Mouse (Mus musculus) forebrain, embryonic 15.5 days (tissue): ENCODE data around the gene Dxo. TPM values are rescaled to one million over a fixed set of nuclear protein-coding genes. Genes with fewer than 3 reads are reported as not detected.

ENCODE experiments used
- ATAC-seq: fragments of 200-750 bp; cut with Nextera tagmentation; replicated peaks from 2 replicates; pipeline ENCODE4 v1.8.0; 2017; ENCODE audit warnings: mild to moderate bottlenecking, moderate TSS enrichment, moderate library complexity
- H3K27ac ChIP-seq: fragments of 300-500 bp; sonication (generic); replicated peaks from 2 replicates; pipeline ENCODE4 v1.5.1; 2015; ENCODE audit warnings: mild to moderate bottlenecking, inconsistent platforms
- H3K27me3 ChIP-seq: fragments of 300-500 bp; sonication (generic); 2 replicates; pipeline ENCODE4 v1.6.1; 2015; ENCODE audit warnings: inconsistent platforms
- H3K36me3 ChIP-seq: fragments of 300-500 bp; sonication (generic); 2 replicates; pipeline ENCODE4 v1.6.1; 2015; ENCODE audit warnings: mild to moderate bottlenecking, inconsistent platforms
- H3K4me1 ChIP-seq: fragments of 300-500 bp; sonication (generic); 2 replicates; pipeline ENCODE4 v1.6.1; 2015; ENCODE audit warnings: inconsistent platforms
- H3K4me2 ChIP-seq: fragments of 300-500 bp; sonication (generic); replicated peaks from 2 replicates; pipeline ENCODE4 v1.6.1; 2015; ENCODE audit warnings: mild to moderate bottlenecking, inconsistent platforms
- H3K4me3 ChIP-seq: fragments of 300-500 bp; sonication (generic); 2 replicates; pipeline ENCODE4 v1.5.1; 2015; ENCODE audit warnings: mild to moderate bottlenecking, inconsistent platforms
- H3K9ac ChIP-seq: fragments of 300-500 bp; sonication (generic); replicated peaks from 2 replicates; pipeline ENCODE4 v1.6.1; 2015; ENCODE audit warnings: mild to moderate bottlenecking, inconsistent platforms
- H3K9me3 ChIP-seq: fragments of 300-500 bp; sonication (generic); 2 replicates; pipeline ENCODE4 v1.6.1; 2016; ENCODE audit warnings: inconsistent platforms
- WGBS: fragments of 180-500 bp; shearing (Covaris S2); methylation state at CpG from one replicate; pipeline ENCODE4 v1.1.7; 2015; ENCODE audit warnings: mixed read lengths; 5-methylcytosine and 5-hydroxymethylcytosine counted together
- polyA plus RNA-seq: library from polyadenylated mRNA; unstranded; fragments of >200 nt; fragmentation: Nextera tagmentation; extraction: Ambion mirVana; gene quantifications from 2 replicates; pipeline ENCODE4 v1.2.1, GENCODE M21; 2015

Dxo gene
- polyA plus RNA-seq, 1 experiment from 2014 or later, result 75.2 TPM

- no peak overlapping the region for H3K4me2 ChIP-seq
- no peak for ATAC-seq
- H3K36me3 ChIP-seq, result peaks cover 7% of the 10 kb centered on the region; the same call in 1 of the 2 replicates
- H3K4me3 ChIP-seq, result no peak overlapping the region
- H3K9ac ChIP-seq, result no peak overlapping the region
- no peaks in the 10 kb centered on the region for H3K4me1 ChIP-seq
- H3K27me3 ChIP-seq, result no peaks in the 10 kb centered on the region
- no peak overlapping the region for H3K27ac ChIP-seq
- no peaks in the 10 kb centered on the region for H3K9me3 ChIP-seq
- whole genome bisulfite sequencing, result 72% methylated on average over 13 of the region's 13 CpGs
These were observed 25.0 kb downstream of the Dxo start for GRCm38 (mm10) chr17:34861704-34862415.

DNA sequence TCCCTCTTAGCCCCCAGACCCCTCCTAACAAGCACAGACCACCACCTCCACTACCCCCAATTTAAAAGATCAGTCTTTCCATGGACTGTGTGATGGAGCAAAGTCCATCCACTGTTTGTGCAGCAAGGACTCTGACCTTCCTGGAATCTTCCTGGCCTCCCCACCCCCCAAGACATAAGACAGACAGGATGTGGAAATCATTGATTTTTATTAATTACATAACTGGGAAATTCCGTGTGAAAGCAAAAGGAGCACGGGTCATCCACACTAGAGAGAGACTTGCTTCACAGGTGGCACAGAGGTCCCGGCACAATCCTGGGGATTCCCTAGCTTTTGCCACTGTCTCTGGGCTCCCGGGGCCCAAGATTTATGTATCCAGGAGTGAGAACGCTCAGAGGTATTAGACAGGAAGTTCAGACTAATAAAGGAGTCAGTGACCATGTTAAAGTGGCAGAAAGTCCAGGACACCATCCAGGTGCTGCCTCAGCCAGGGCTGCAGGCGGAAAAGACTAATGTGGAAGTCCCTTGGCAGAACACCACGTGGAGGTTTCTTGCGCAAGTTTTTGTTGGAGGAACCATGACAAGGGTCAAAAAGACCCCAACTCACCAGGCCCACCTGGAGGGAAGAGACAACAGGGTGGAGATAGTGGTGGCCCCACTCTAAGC is 25.7 kb downstream of the Dxo start, which contains the start of gene Cfb:
Gene Cfb (minus strand): TSS at position 103 of the 666 bp plus-strand sequence.
- 75% methylated on average over 8 of the region's 8 CpGs for WGBS
- H3K4me3 ChIP-seq, result no peak within 1 kb of the TSS

DNA sequence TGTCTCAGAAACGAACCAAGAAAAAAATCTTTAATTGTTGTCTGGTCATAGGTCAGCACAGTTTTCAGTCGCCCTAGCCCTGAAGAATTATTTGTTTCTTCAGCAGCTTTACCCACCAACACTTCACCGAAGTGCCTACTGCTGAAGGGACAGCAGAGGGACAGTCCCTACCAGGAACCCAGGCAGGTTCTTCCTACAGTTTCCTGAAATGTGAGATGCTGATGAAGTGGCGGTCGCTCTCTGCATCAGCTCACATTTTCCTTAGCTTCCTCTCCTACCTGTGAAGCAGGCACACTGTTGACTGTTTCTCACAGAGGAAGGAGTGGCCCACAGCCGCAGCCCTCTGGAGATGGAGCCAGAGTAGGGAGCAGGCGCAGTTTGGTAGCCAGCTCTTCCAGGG is 29.2 kb downstream of the Dxo start:
- Histone ChIP-seq H3K4me1 (no peaks in the 10 kb centered on the region), H3K27ac (no peak overlapping the region), H3K9me3 (no peaks in the 10 kb centered on the region), H3K27me3 (no peaks in the 10 kb centered on the region), H3K9ac (no peak overlapping the region), H3K4me3 (no peak overlapping the region), H3K36me3 (no peaks in the 10 kb centered on the region), H3K4me2 (no peak overlapping the region)
- 64% methylated on average over 7 of the region's 7 CpGs for WGBS
- ATAC-seq, result no peak

More for the DNA sequence above, 25.7 kb downstream of the Dxo start, which contains the start of gene Cfb:
- Histone ChIP-seq H3K9ac (no peak within 1 kb of the TSS), H3K9me3 (no peaks in the 10 kb centered on the region), H3K4me2 (no peak within 1 kb of the TSS), H3K27ac (no peak within 1 kb of the TSS), H3K36me3 (no peaks in the 10 kb centered on the region), H3K4me1 (no peaks in the 10 kb centered on the region), H3K27me3 (no peaks in the 10 kb centered on the region)
- no peak for ATAC-seq

GRCm38 (mm10) chr17:34874321-34874720 is 37.5 kb downstream of the Dxo start:
- Histone ChIP-seq H3K9me3 (no peaks in the 10 kb centered on the region), H3K4me1 (no peaks in the 10 kb centered on the region), H3K4me2 (no peak overlapping the region), H3K9ac (no peak overlapping the region), H3K4me3 (no peak overlapping the region), H3K27me3 (no peaks in the 10 kb centered on the region), H3K27ac (no peak overlapping the region), H3K36me3 (no peaks in the 10 kb centered on the region)
- no peak for ATAC-seq
- 90% methylated on average over 6 of the region's 6 CpGs for WGBS

DNA sequence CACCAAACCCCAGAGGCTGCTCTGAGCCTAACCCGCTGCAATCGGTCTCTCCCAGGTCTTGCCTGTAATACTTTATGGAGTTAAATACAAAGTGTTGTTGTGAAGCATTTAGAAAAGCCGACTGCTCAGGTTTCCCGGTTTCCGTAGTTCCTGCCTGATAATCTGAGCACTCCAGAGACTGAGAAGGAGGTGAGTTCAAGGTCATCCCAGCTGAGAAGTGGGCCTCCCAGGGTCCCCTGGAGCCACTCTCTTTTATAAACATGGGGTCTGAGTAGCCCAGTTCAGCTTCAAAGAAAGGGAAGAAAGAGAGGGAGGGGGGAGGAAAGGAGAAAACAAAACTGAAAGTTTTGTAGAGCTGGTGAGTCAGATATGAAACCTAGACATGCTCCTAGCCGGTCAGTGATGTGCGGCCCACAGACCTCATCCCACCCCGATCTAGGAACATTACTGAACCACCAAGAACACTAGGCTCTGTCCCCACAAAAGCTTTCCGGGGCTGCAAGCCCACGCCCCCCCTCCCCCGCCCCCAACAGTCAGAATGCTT is 42.6 kb downstream of the Dxo start, which contains the start of gene Zbtb12:
Gene Zbtb12 (plus strand): TSS at position 148 of the 544 bp plus-strand sequence.
- Histone ChIP-seq H3K9me3 (no peaks in the 10 kb centered on the region), H3K27ac (no peak within 1 kb of the TSS), H3K4me3 (no peak within 1 kb of the TSS), H3K4me1 (no peaks in the 10 kb centered on the region), H3K36me3 (no peaks in the 10 kb centered on the region), H3K4me2 (no peak within 1 kb of the TSS), H3K9ac (no peak within 1 kb of the TSS), H3K27me3 (no peaks in the 10 kb centered on the region)
- no peak for ATAC-seq
- 64% methylated on average over 11 of the region's 11 CpGs for WGBS

GRCm38 (mm10) chr17:34881166-34881565 is 44.3 kb downstream of the Dxo start:
- Histone ChIP-seq H3K27ac (no peak overlapping the region), H3K4me3 (no peak overlapping the region), H3K9me3 (no peaks in the 10 kb centered on the region), H3K4me2 (no peak overlapping the region), H3K36me3 (no peaks in the 10 kb centered on the region), H3K9ac (no peak overlapping the region), H3K4me1 (no peaks in the 10 kb centered on the region), H3K27me3 (no peaks in the 10 kb centered on the region)
- no peak for ATAC-seq

GRCm38 (mm10) chr17:34881683-34882310 is 45.0 kb downstream of the Dxo start, which contains the start of gene Gm20547:
Gm20547 (minus strand) TSS chr17:34882042.
- no peaks in the 10 kb centered on the region for H3K36me3 ChIP-seq
- 10% methylated on average over 15 of the region's 15 CpGs for WGBS
- no peaks in the 10 kb centered on the region for H3K27me3 ChIP-seq
- H3K4me3 ChIP-seq, result no peak within 1 kb of the TSS
- no peak within 1 kb of the TSS for H3K9ac ChIP-seq
- H3K27ac ChIP-seq, result no peak within 1 kb of the TSS
- no peak within 1 kb of the TSS for H3K4me2 ChIP-seq
- no peaks in the 10 kb centered on the region for H3K9me3 ChIP-seq
- H3K4me1 ChIP-seq, result no peaks in the 10 kb centered on the region
- no peak for ATAC-seq

DNA sequence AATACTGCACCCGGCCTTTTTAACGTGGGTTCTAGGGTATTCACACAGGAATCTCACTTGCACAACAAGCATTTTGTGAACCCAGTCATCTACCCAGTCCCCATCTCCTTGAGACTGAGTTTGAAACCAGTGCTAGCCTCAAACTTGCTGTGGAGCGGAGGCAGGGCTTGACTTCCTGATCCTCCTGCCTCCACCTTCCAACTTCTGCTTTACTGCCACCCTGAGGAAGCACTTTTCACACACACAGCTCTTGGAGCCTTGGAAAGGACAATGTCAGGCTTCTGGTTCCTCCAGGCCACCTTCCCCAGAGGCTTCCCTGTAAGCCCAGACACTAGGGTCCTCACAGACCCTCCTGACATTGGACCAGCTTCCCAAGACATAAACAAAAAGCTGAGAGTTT is 46.5 kb downstream of the Dxo start:
- Histone ChIP-seq H3K9ac (no peak overlapping the region), H3K9me3 (no peaks in the 10 kb centered on the region), H3K36me3 (no peaks in the 10 kb centered on the region), H3K4me1 (no peaks in the 10 kb centered on the region), H3K27me3 (no peaks in the 10 kb centered on the region), H3K4me2 (no peak overlapping the region), H3K4me3 (no peak overlapping the region), H3K27ac (no peak overlapping the region)
- 63% methylated on average over 3 of the region's 3 CpGs for WGBS
- no peak for ATAC-seq

DNA sequence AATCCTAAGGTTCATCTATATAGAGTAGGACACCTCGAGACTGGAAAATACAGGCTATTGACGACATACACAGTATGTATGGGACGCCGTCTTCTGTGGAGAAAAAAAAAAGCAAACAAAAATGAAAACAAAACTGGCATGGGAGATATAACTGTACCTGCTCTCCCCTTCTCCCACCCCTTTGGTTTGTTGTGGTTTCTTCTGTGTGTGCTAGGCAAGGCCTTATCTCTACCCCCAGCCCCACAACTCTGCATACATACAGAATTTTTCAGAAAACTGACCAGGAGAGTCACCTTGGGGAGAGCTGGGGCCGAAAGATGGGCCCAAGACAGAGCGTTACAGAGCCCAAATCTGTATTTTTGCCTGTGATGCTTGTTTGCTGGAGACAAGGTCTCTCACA is 47.9 kb downstream of the Dxo start:
- H3K27me3 ChIP-seq, result no peaks in the 10 kb centered on the region
- H3K9ac ChIP-seq, result no peak overlapping the region
- no peaks in the 10 kb centered on the region for H3K9me3 ChIP-seq
- H3K36me3 ChIP-seq, result no peaks in the 10 kb centered on the region
- 86% methylated on average over 6 of the region's 6 CpGs for WGBS
- no peak overlapping the region for H3K27ac ChIP-seq
- no peak for ATAC-seq
- no peaks in the 10 kb centered on the region for H3K4me1 ChIP-seq
- no peak overlapping the region for H3K4me2 ChIP-seq
- H3K4me3 ChIP-seq, result no peak overlapping the region

- no peak for ATAC-seq
- no peak overlapping the region for H3K4me2 ChIP-seq
- no peak overlapping the region for H3K4me3 ChIP-seq
- H3K27ac ChIP-seq, result no peak overlapping the region
- no peaks in the 10 kb centered on the region for H3K36me3 ChIP-seq
- H3K27me3 ChIP-seq, result no peaks in the 10 kb centered on the region
- no peak overlapping the region for H3K9ac ChIP-seq
- 85% methylated on average over 3 of the region's 3 CpGs for WGBS
- no peaks in the 10 kb centered on the region for H3K4me1 ChIP-seq
- H3K9me3 ChIP-seq, result no peaks in the 10 kb centered on the region
These were observed 48.8 kb downstream of the Dxo start for GRCm38 (mm10) chr17:34885615-34886014.

DNA sequence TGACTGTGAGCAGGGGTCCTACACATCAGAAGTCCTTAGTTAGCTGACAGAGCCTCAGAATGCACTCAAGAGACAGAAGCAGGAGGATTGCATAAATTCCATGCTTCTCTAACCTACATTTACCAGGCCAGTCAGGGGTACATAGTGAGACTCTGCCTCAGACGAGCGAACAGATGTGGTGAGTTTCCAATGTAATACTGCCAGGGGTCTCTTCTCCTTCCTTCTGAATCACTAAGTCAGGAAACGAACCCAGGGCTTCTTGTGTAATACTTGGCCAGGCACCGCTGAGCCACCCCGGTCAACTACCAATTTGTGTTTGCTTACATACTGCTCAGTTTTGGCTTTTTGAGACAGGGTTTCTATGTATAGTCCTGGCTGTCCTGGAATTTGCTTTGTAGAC is 51.1 kb downstream of the Dxo start:
- Histone ChIP-seq H3K4me1 (no peaks in the 10 kb centered on the region), H3K9ac (no peak overlapping the region), H3K9me3 (no peaks in the 10 kb centered on the region), H3K4me3 (no peak overlapping the region), H3K27me3 (no peaks in the 10 kb centered on the region), H3K4me2 (no peak overlapping the region), H3K27ac (no peak overlapping the region), H3K36me3 (no peaks in the 10 kb centered on the region)
- WGBS, result 90% methylated on average over 5 of the region's 5 CpGs
- ATAC-seq, result no peak
